ENCODE assay signal across 30 mouse cellular contexts in genomic region chr14:60194606-60195005, GRCm38 (mm10). TPM values are rescaled to one million over a fixed set of nuclear protein-coding genes. Genes with fewer than 3 reads are reported as not detected.
DNase-seq lines count a peak whose midpoint lies in the region; ATAC-seq and TF ChIP-seq lines count a peak whose summit lies in the region.
"Had no signal": no experiment of that assay in that cellular context is flagged by ENCODE, and none has a peak within 500 bp of the region (broad histone marks: within the 10 kb centered on the region; RNA-seq: fewer than 3 reads in every experiment).

No protein-coding gene starts in this region.

- no peak for TF ChIP-seq RAD21 in MEL (IDR thresholded peaks at IDR 0.05; ENCODE audit: low read depth, low read length)

- peak; percentile 80 for ATAC-seq in common myeloid progenitor, adult 5-6 weeks (replicated peaks; ENCODE audit: low read depth, poor library complexity, severe bottlenecking)
- peak; percentile 42 to 62; a peak in 3 of 4 replicates for ATAC-seq in hematopoietic stem cell, adult 5-6 weeks (replicated peaks in 1 of 2; ENCODE audit: insufficient read depth in 1 of 2, low FRiP score in 2 of 2, low TSS enrichment in 1 of 2, low read depth in 1 of 2, poor library complexity in 2 of 2, severe bottlenecking in 2 of 2)
- ATAC-seq in megakaryocyte progenitor cell, adult 5-6 weeks (replicated peaks; ENCODE audit: poor library complexity) = peak; percentile 71
- ATAC-seq in erythroblast, adult 5-6 weeks (replicated peaks; ENCODE audit: low FRiP score, poor library complexity, severe bottlenecking) = no peak
- ATAC-seq: CD4-positive, CD25-positive, alpha-beta regulatory T cell, adult 4 months; forebrain, embryonic 14.5 days; forebrain, embryonic 16.5 days had no signal

- peak overlapping the region; percentile 9; the same call in 1 of the 2 replicates for H3K27ac ChIP-seq in MEL (ENCODE audit: control insufficient read depth, low read depth, low read length)
- H3K27ac ChIP-seq: embryonic facial prominence, embryonic 10.5 days; embryonic facial prominence, embryonic 12.5 days; forebrain, embryonic 10.5 days; forebrain, embryonic 12.5 days had no signal

- no peaks in the 10 kb centered on the region for H3K27me3 ChIP-seq in MEL (ENCODE audit: control insufficient read depth in 1 of 2, insufficient read depth in 2 of 2, low read length in 2 of 2)
- H3K27me3 ChIP-seq: CH12.LX; embryonic facial prominence, embryonic 12.5 days; forebrain, embryonic 12.5 days had no signal

- peak; percentile 91 for DNase-seq in MEL (ENCODE audit: low read depth, low spot score)
- no peak for DNase-seq in cerebellum, postnatal 36 days
- DNase-seq in cerebellum, postnatal 25 days = no peak
- no peak for DNase-seq in retina, embryonic 14.5 days (ENCODE audit: low spot score)
- DNase-seq: adrenal gland, adult 2 months; adrenal gland, postnatal 10 days; adrenal gland, postnatal 25 days; B cell, adult 2 months; cerebellum, adult 11 months; cerebellum, adult 18-20 months; cerebellum, adult 8-10 months; cerebellum, adult 9-11 months; cerebellum, postnatal 14 days had no signal

- H3K36me3 ChIP-seq in MEL (ENCODE audit: control insufficient read depth in 1 of 2, insufficient read depth in 2 of 2, low read length in 2 of 2) = peaks cover 0 to 15% of the 10 kb centered on the region in 2 experiments; a peak in 2 of 4 replicates
- H3K36me3 ChIP-seq: embryonic facial prominence, embryonic 10.5 days; embryonic facial prominence, embryonic 12.5 days; forebrain, embryonic 10.5 days; forebrain, embryonic 12.5 days; G1E had no signal

- H3K79me2 ChIP-seq in MEL (ENCODE audit: control insufficient read depth, insufficient read depth, low read length, poor library complexity) = no peaks in the 10 kb centered on the region

- TF ChIP-seq CTCF in MEL (IDR thresholded peaks at IDR 0.05 in 2 of 3, conservative IDR thresholded peaks at IDR 0.05 in 1 of 3; ENCODE audit: control insufficient read depth in 1 of 3, insufficient read depth in 1 of 3, low read depth in 2 of 3, low read length in 3 of 3, poor library complexity in 1 of 3, severe bottlenecking in 1 of 3) = no peak

- no peak overlapping the region for H3K9ac ChIP-seq in MEL (ENCODE audit: control insufficient read depth, low read depth, low read length, poor library complexity, severe bottlenecking)
- H3K9ac ChIP-seq: embryonic facial prominence, embryonic 12.5 days; forebrain, embryonic 12.5 days had no signal

- no peaks in the 10 kb centered on the region for H3K9me3 ChIP-seq in MEL (replicated peaks; ENCODE audit: insufficient read depth, low read length)
- H3K9me3 ChIP-seq: embryonic facial prominence, embryonic 10.5 days; embryonic facial prominence, embryonic 12.5 days; forebrain, embryonic 12.5 days had no signal

- peak; percentile 77 to 86 for TF ChIP-seq EP300 in MEL (IDR thresholded peaks at IDR 0.05; ENCODE audit: low read depth in 1 of 2, low read length in 2 of 2)

- no peak overlapping the region for H3K4me3 ChIP-seq in MEL (ENCODE audit: control insufficient read depth in 1 of 2, insufficient read depth in 1 of 2, low read depth in 2 of 2, low read length in 2 of 2)
- H3K4me3 ChIP-seq: embryonic facial prominence, embryonic 10.5 days; embryonic facial prominence, embryonic 12.5 days; erythroblast, embryonic 14.5 days; forebrain, embryonic 10.5 days; forebrain, embryonic 12.5 days had no signal

- peaks cover 9 to 18% of the 10 kb centered on the region in 2 experiments for H3K4me1 ChIP-seq in MEL (ENCODE audit: control insufficient read depth in 1 of 2, insufficient read depth in 2 of 2, low read length in 2 of 2)
- H3K4me1 ChIP-seq: embryonic facial prominence, embryonic 10.5 days; embryonic facial prominence, embryonic 12.5 days; forebrain, embryonic 10.5 days; forebrain, embryonic 12.5 days had no signal

- TF ChIP-seq POLR2A in MEL (IDR thresholded peaks at IDR 0.05; ENCODE audit: control insufficient read depth in 1 of 2, insufficient read depth in 1 of 2, low read depth in 1 of 2, low read length in 2 of 2, poor library complexity in 1 of 2) = no peak

TF ChIP-seq in MEL, 35 proteins besides CTCF, POLR2A, EP300 and RAD21 (continues in another document):
- TF ChIP-seq POLR2AphosphoS5 (IDR thresholded peaks at IDR 0.05; ENCODE audit: borderline replicate concordance, low read depth, low read length) (no peak), MYB (IDR thresholded peaks at IDR 0.05; ENCODE audit: low read depth, low read length) (no peak), E2F4 (IDR thresholded peaks at IDR 0.05; ENCODE audit: borderline replicate concordance, low read depth, low read length) (no peak), JUND (IDR thresholded peaks at IDR 0.05; ENCODE audit: low read depth, low read length) (no peak), TBP (IDR thresholded peaks at IDR 0.05; ENCODE audit: low read depth, low read length) (no peak), TCF12 (IDR thresholded peaks at IDR 0.05; ENCODE audit: low read depth, low read length) (0 out of 2 replicates have a peak, but pooled peaks have one; percentile 14), SMC3 (IDR thresholded peaks at IDR 0.05; ENCODE audit: low read depth, low read length) (no peak), ZMIZ1 (IDR thresholded peaks at IDR 0.05; ENCODE audit: low read depth, low read length) (no peak), GATA1 (IDR thresholded peaks at IDR 0.05; ENCODE audit: low read depth, low read length) (peak; percentile 88), MYC (IDR thresholded peaks at IDR 0.05; ENCODE audit: low read depth, low read length) (no peak), NELFE (IDR thresholded peaks at IDR 0.05; ENCODE audit: low read depth, low read length) (no peak), ETS1 (IDR thresholded peaks at IDR 0.05; ENCODE audit: low read depth, low read length) (peak; percentile 70), SIN3A (IDR thresholded peaks at IDR 0.05; ENCODE audit: low read length) (0 out of 2 replicates have a peak, but pooled peaks have one; percentile 33), MAZ (IDR thresholded peaks at IDR 0.05; ENCODE audit: low read depth, low read length) (peak; percentile 77), KAT2A (conservative IDR thresholded peaks at IDR 0.05; ENCODE audit: low read depth, low read length) (no peak), CHD2 (IDR thresholded peaks at IDR 0.05; ENCODE audit: low read length) (no peak), USF2 (IDR thresholded peaks at IDR 0.05; ENCODE audit: borderline replicate concordance in 1 of 2, insufficient read depth in 1 of 2, low read depth in 1 of 2, low read length in 2 of 2) (no peak), USF1 (IDR thresholded peaks at IDR 0.05; ENCODE audit: low read depth, low read length) (no peak), POLR2AphosphoS2 (IDR thresholded peaks at IDR 0.05; ENCODE audit: low read length) (no peak), HCFC1 (IDR thresholded peaks at IDR 0.05; ENCODE audit: low read depth, low read length) (peak; percentile 23; the same call in 1 of the 2 replicates), ELF1 (IDR thresholded peaks at IDR 0.05; ENCODE audit: low read depth, low read length) (no peak), ZC3H11A (IDR thresholded peaks at IDR 0.05; ENCODE audit: low read depth, low read length) (no peak), MXI1 (IDR thresholded peaks at IDR 0.05; ENCODE audit: low read depth, low read length) (no peak), ZNF384 (IDR thresholded peaks at IDR 0.05; ENCODE audit: low read depth, low read length) (no peak), MEF2A (IDR thresholded peaks at IDR 0.05; ENCODE audit: extremely low read depth, insufficient replicate concordance, low read depth, low read length, poor library complexity, severe bottlenecking) (no peak), GABPA (IDR thresholded peaks at IDR 0.05; ENCODE audit: low read depth, low read length) (no peak; the same call in 1 of the 2 replicates), TAL1 (IDR thresholded peaks at IDR 0.05; ENCODE audit: low read length) (no peak), ZKSCAN1 (IDR thresholded peaks at IDR 0.05; ENCODE audit: low read depth, low read length) (no peak), MAFK (IDR thresholded peaks at IDR 0.05; ENCODE audit: borderline replicate concordance, low read depth, low read length) (peak; percentile 58; the same call in 1 of the 2 replicates)

RNA-seq across cellular contexts. Expression of gene Atp8a2, which starts 2.4 kb away (rescaled TPM):
- total RNA-seq in MEL (2012; rRNA removed) = 0.16 and 0.39 TPM in 2 replicates
- polyA plus RNA-seq in MEL (2012; ENCODE audit: insufficient read depth in 1 of 2, insufficient read length in 2 of 2, low read depth in 1 of 2, low replicate concordance in 2 of 2, missing spikeins in 1 of 2) = under 1 TPM in 1 of 2 experiments, not detected in 1; 0.29 TPM
- 1.0 and 2.4 TPM in 2 replicates for total RNA-seq in common myeloid progenitor, adult 5-6 weeks (2017)
- total RNA-seq in hematopoietic stem cell, adult 5-6 weeks (2017) = 0.84 and 3.4 TPM in 2 replicates
- 0.32 and 0.68 TPM in 2 replicates for total RNA-seq in megakaryocyte progenitor cell, adult 5-6 weeks (2015)
- total RNA-seq in megakaryocyte progenitor cell, adult 5-6 weeks (2017) = 0.34 and 0.37 TPM in 2 replicates
- 0.19 and 0.21 TPM in 2 replicates for total RNA-seq in erythroblast, adult 5-6 weeks (2015; ENCODE audit: low replicate concordance)
- 0.14 and 0.34 TPM in 2 replicates for total RNA-seq in erythroblast, adult 5-6 weeks (2017; ENCODE audit: low replicate concordance)
- polyA plus RNA-seq: G1E had no signal

RNA-seq across cellular contexts. Expression of gene Nupl1, which starts 56.6 kb away (rescaled TPM):
- not detected in 2 replicates for total RNA-seq in MEL (2012; rRNA removed)
- not detected for polyA plus RNA-seq in MEL (2012; ENCODE audit: insufficient read depth in 1 of 2, insufficient read length in 2 of 2, low read depth in 1 of 2, low replicate concordance in 2 of 2, missing spikeins in 1 of 2)
- not detected in 2 replicates for total RNA-seq in common myeloid progenitor, adult 5-6 weeks (2017)
- total RNA-seq in hematopoietic stem cell, adult 5-6 weeks (2017) = not detected in 2 replicates
- not detected in 2 replicates for total RNA-seq in megakaryocyte progenitor cell, adult 5-6 weeks (2015)
- not detected in 2 replicates for total RNA-seq in megakaryocyte progenitor cell, adult 5-6 weeks (2017)
- total RNA-seq in erythroblast, adult 5-6 weeks (2015; ENCODE audit: low replicate concordance) = not detected in 2 replicates
- not detected in 2 replicates for total RNA-seq in erythroblast, adult 5-6 weeks (2017; ENCODE audit: low replicate concordance)
- total RNA-seq: adrenal gland, adult 2 months; adrenal gland, postnatal 10 days; adrenal gland, postnatal 25 days; adrenal gland, postnatal 4 days; CH12.LX had no signal
- polyA plus RNA-seq: adrenal gland, adult 2 months; brain, embryonic 14.5 days; embryonic facial prominence, embryonic 10.5 days; embryonic facial prominence, embryonic 12.5 days; embryonic facial prominence, embryonic 14.5 days; erythroblast, embryonic 14.5 days; forebrain, embryonic 10.5 days; forebrain, embryonic 14.5 days; G1E had no signal

RNA-seq across cellular contexts. Expression of gene Gm49336, which starts 56.7 kb away (rescaled TPM):
- 75.6 and 87.9 TPM in 2 replicates for total RNA-seq in MEL (2012; rRNA removed)
- 10 to 100 TPM; 37.1 to 59.9 TPM for polyA plus RNA-seq in MEL (2012; ENCODE audit: insufficient read depth in 1 of 2, insufficient read length in 2 of 2, low read depth in 1 of 2, low replicate concordance in 2 of 2, missing spikeins in 1 of 2)
- total RNA-seq in common myeloid progenitor, adult 5-6 weeks (2017) = 91.7 and 118 TPM in 2 replicates
- 79.8 and 98.7 TPM in 2 replicates for total RNA-seq in hematopoietic stem cell, adult 5-6 weeks (2017)
- total RNA-seq in megakaryocyte progenitor cell, adult 5-6 weeks (2015) = 78.5 and 89.2 TPM in 2 replicates
- 97.0 and 110 TPM in 2 replicates for total RNA-seq in megakaryocyte progenitor cell, adult 5-6 weeks (2017)
- total RNA-seq in erythroblast, adult 5-6 weeks (2015; ENCODE audit: low replicate concordance) = 26.3 and 27.0 TPM in 2 replicates
- total RNA-seq in erythroblast, adult 5-6 weeks (2017; ENCODE audit: low replicate concordance) = 34.6 and 58.1 TPM in 2 replicates
